Mouse (Mus musculus) left cerebral cortex, postnatal 36 days (tissue): ENCODE measurements at regions not wholly inside any gene's neighbourhood (a gene's known extent, or its start where the extent isn't known, plus 50 kb on each side); places are given as distances from the start of the nearest gene placed in this dataset.

Experiments used
- DNase-seq, 2 experiments: peaks; one replicate each; pipeline ENCODE4 v3.0.0; 2021 to 2022; ENCODE audit warnings: low spot score in 2 of 2, mixed read lengths in 1 of 2
- intact Hi-C: fragments of 180-260 bp; cut with DNase I; formaldehyde crosslinking; loops from one replicate; pipeline ENCODE4 v1.15.1; 2025

DNA sequence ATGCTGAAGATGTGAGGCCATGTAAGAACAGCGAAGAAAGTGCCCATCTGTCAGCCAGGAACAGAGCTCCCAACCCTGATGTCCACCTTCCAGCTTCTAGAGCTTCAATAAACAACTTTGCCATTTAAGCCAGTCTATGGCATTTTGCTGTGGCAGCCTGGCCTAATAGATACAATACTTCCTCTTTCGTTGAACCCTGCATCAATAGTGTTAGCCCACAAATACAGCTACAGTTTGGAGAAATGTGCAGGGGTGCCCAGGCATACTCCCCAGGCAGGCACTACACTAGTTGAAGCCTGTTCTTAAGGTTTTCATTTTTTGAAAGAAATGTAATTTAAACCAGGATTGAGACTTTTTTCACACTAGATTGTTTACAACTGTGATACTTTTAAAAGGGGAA, 199.9 kb upstream of the Rnd3 start:
- intact Hi-C loops = no loop called here
- DNase-seq = no peak

DNA sequence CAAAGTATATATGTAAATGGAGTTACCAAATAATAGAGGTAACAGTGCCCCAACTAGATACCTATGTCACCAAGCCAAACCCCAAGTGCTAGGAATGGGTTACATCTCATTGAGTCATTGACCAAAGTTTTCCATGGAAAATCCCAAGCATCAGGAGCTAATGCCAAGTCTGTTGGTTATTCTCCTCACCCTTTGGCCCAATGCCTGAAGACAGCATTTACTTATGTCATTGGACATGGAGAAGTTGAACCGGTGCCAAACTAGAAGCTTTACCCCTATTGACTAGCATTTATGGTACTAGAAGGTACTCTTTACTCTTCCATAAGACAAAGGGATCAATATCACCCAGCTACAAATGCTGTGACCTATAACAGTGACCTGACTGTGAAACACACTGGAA, 198.2 kb upstream of the Rnd3 start:
- intact Hi-C loops = no loop called here
- no peak for DNase-seq

DNA sequence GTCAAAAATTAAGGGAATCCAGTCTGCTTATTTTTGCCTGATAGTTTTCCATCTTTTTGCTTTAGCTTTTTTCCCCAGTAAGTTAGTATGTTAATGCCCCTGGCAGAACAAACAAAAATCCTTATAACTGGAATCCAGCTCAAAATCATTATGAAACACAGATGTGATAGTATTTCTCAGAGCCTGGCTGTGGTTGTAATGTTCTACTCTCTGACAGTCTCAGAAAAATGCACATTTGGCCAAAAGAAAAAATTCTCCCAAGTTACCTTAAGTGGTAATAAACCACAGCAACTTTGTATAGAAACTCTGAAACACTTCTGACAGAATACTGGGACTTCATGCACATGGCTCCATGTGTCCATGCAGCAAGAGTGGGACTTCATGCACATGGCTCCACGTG, 193.5 kb upstream of the Rnd3 start:
- intact Hi-C loops = no loop called here

DNA sequence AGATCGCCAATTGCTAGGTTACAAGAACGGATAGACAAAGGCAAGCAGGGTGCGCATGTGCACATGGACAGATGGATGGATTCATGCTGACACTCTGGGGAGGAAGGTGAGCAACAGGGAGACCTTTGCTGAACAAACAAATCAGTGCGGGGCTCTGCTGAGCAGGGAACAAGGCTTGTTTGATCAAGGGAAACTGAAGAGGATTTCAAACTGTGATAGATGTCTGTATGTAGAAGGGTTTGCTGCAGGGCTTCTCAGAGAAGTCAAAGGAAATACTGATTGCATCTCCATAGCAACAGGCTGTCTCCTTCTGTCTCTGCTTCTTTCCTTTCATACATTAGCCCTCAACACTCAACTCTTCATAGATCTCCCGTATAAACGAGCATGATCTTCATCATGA, 185.5 kb upstream of the Rnd3 start:
- intact Hi-C loops = no loop called here
- DNase-seq = no peak

More for the DNA sequence above, 193.5 kb upstream of the Rnd3 start:
- no peak for DNase-seq

DNA sequence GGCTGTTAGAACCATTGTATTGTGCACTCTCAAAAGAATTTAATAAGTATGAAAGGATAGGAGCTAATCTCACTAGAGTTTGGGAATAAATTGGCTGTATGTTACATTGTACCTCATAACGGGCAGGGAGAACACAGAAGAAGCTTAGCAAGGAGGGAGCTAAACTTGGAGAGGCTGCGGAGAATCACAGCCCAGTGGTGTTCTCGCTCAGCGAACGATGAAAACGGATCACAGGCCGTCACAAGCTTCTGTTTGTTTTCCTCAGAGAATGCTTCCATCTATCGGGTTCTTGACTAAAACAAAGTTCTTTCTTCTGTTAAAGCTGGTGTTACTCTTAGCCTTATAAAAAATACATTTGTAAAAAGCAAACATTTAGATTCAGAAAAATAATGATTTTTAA, 178.2 kb upstream of the Rnd3 start:
- intact Hi-C loops = no loop called here
- no peak for DNase-seq

DNA sequence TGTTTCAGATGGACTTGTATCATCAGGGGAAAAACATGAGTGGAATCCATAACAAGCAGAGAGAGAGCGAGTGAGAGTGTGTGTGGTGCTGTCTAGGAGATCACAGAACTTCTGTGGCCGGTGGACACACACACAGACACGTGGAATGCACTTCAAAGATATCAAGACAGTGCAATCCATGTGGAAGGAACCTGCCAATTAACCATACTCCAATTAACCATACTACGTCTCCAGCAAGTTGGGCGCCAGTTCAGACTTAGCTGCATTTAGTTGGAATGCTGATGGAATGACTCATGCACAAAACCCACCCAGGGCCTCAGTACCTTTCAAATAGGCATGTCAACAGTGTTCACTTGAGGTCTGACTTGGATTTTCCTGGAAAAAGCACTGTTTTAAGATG, 172.8 kb upstream of the Rnd3 start:
- intact Hi-C loops = no loop called here
- DNase-seq = no peak

DNA sequence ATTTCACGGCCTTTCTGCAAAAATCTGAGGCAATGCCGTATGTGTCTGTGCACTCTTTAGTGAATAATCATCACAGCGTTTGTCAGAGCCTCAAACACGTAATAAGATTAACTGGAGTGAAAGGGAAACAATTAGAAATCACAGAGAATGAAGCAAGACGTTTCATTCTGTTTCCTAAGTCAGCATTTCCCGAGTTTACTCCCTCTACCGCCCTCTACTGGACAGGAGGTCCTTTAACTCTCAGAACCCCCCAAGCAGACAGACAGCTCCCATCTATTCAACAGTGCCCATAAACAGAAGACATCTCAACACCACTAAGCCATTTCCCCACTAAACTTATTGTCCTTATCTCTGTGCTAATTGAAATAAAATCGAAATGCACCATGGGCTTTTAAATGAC, 167.5 kb upstream of the Rnd3 start:
- DNase-seq = no peak
- intact Hi-C loops = no loop called here

DNA sequence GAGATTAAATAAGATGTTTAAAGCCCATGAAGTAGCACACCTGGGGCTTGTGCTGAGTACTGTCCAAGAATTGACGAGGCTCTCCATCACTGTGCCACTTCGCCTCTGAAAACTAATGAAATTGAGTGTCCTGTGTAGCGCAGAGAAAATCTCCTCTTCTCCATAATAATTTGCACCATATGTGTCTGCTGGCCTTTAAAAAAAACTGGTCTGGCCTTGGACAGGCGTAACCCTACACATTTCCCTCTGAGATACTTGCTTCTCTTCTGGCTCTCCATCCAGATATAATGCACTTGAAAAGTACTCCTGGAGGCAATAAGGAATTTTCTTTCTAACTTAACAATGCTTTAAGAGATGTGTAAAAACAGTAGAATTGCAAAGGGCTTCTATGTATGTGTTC, 164.5 kb upstream of the Rnd3 start:
- intact Hi-C loops = no loop called here
- DNase-seq = no peak

DNA sequence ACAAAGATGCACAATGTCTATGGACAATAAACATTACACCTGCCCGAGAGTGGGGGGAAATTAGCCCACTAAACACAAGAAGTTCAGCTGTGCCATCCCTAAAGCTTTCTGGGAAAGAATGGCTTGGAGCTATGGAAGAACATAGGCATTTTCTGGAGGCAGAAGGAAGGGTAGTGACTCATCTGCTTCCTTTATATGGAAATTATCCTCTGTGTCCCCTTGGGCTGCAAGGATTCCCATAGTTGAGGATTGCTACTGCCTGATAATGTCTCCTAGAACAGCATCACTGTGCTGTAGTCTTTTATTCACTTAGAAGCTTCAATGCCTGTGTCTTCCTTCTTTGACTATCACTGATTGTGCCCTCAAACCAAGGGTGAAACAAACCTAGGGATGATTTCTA, 157.3 kb upstream of the Rnd3 start:
- no peak for DNase-seq
- intact Hi-C loops = no loop called here

DNA sequence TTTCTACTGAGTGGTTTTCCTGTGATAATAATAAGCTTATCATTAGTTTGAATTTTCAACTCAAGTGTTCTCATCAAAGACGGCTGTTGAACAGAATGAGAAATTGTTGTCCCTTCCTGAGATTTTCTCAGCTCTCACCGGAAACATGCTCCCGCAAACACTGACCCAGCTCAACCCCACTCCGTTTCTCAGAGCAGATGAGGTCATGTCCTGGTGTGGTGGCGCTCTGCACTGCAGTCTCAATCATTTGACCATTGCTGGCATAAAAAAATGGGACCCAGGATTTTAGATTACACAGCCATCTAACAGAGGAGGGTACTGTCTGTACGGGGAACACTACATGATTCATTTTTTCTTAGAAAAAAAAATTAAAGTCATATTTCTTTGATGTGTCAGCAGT, 156.5 kb upstream of the Rnd3 start:
- intact Hi-C loops = no loop called here
- no peak for DNase-seq

DNA sequence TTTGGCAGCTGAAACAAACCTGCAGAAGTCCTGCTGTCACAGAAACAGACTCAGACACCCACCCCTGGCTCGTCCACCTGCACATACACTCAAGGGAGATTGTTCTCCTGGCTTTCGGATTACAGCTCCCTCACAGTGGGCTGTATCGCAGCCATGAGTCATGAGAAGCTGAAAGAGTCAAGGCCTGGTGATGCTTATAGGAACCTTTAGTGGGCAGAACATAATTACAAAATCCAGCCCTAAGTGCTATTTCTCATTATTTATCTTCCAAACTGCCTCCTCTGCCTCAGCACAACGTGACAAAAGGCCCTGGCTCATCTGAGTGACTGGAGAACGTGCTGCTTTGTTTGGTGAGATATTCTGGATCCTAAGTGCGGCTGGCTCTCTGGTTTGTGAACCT, 155.8 kb upstream of the Rnd3 start:
- DNase-seq = no peak

DNA sequence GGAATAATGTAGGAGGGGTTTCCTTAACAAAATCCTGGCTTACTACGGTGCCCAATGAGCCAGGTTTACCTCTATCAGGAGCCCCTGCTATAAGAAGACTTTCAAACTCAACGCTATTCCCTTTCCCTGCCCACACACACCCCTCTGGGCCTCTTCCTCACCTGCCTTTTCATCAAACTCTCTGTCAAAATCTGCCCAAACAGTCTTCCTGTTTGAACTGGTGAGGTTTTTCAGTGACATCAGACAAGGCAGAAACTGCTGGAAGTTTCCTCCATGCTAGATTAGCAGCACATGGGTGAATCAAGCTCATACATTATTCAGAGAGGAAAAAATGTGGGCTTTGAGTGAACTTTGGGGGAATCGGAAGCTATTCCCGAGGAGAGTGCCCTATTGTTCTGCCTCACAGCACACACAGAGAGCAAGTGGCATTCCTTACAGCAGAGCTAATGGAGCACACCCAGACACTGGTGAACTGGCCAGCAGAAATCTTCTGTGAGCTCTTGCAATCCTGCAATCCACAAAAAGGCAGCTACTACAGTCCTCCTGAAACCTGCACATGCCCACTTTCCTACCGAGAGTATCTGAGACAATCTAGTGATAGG, 141.8 kb upstream of the Rnd3 start:
- intact Hi-C loops = no loop called here
- no peak for DNase-seq

More for the DNA sequence above, 155.8 kb upstream of the Rnd3 start:
- intact Hi-C loops = no loop called here

DNA sequence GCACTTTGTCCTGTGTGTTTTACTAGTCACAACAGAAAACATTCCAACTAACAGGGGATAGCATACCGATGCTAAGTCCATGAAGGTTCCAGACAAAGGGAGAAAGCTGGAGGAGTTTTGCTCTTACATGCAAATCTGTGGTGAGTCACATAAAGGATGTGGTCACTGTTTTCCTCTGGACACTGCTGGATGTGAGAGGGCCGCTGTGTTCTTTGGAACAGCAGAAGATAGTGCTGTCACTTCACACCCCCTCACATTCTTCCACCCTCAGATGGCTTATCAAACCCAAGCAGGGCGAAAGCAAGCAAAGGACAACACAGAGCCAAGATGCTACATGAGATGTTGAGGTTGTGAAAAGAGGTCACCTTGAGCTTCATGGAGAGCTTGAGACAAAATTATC, 139.8 kb upstream of the Rnd3 start:
- DNase-seq = no peak
- intact Hi-C loops = no loop called here

DNA sequence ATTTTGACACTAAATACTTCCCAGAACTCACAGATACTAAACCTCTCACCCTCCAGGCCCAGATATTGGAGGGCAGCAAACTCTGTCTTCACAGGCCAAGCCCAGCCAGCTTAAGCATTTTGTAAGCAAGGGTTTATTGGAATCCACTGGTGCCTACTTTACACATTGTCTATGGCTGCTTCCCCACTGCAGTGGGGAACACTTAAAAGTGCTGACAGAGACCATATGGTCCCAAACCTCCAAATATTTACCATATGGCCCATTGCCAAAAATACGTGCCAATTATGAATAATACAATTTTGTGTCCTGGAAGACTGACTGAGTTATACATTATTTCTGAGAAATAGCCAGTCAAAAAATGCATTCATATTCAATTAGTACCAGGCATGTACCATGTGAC, 136.7 kb upstream of the Rnd3 start:
- intact Hi-C loops = no loop called here
- no peak for DNase-seq

DNA sequence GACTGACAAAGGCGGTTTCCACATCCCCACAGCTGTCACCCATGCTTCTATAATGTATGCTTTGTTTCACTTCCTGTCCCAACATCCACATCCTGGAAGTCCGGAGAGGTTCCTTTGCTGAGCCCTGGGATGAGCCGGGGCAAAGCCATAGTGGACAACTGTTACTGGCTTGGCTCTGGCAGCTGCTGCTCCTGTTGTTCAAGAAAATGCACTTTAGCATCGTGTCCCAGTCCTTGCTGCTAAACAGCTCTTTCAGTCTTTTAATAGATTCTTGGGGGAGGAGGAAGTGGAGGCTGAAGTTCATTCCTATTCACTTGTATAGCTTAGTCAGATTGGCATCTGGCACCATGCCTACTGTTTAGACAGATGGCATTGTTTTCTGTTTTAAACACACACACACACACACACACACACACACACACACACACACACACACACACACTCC, 135.9 kb upstream of the Rnd3 start:
- intact Hi-C loops = no loop called here
- DNase-seq = no peak

DNA sequence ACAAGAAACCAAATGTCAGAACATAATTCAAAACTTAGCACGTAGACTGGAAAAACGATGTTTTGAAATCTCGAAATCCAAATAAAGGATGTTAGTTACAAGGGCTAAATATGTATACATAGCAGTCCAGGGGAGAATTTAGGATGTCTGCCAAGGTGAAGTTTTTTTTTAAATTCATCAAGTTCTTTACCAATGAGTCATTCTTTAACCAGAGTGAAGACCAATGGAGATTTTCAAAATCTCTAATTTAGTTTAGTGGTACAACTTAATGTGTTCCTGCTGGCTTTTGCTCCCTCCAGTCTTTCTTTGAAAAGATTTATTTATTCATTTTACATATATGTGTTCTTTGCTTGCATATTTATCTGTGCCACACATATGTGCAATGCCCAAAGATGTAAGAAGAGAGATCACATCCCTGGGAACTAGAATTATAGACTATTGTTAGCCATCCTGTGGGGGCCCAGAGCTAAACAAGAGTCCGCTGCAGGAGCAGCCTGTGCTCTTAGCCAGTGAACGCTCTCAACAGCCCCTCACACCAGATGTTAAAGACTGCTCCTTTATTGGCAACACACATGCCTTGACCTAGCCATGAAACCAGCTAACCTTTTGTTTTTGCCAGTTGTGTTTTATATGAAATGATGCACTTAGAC, 130.6 kb upstream of the Rnd3 start:
- no peak for DNase-seq
- intact Hi-C loops = no loop called here

DNA sequence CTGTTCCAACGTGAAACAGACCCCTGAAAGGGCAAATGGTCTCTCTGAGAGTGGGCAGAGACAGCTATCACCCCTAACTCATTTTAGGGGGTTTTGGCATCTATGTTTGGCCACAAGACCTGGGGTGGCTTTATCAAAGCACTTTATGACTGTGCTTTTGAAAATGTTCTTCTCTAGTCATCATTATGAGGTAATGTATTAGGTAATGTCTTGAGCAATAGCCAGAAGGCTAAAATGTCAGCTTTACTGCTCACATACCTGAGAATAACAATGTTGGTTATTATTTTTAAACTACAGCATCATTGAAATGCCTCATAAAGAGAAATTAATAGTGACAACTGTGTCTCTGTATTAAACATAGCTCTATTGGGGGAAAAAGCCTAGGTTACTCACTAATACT, 129.9 kb upstream of the Rnd3 start:
- intact Hi-C loops = no loop called here
- DNase-seq = no peak

DNA sequence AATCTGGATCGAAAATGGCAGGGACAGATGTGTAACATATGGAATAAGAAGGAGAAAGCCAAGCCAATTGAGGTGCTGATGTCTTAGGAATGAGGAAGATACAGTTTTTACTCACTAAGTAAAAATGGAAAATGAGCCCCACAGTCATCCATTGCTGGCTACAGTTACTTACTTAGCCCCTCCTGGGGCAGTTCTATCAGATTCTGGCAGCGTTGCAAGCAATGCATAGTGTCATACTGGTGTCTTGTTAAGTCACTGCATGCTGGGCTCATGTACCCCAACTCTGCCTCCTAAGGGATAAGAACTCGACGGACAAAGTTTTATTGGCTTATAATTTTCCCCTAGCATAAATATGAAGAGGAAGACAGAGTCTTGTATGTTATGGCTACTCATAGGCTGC, 129.4 kb upstream of the Rnd3 start:
- intact Hi-C loops = no loop called here
- no peak for DNase-seq

DNA sequence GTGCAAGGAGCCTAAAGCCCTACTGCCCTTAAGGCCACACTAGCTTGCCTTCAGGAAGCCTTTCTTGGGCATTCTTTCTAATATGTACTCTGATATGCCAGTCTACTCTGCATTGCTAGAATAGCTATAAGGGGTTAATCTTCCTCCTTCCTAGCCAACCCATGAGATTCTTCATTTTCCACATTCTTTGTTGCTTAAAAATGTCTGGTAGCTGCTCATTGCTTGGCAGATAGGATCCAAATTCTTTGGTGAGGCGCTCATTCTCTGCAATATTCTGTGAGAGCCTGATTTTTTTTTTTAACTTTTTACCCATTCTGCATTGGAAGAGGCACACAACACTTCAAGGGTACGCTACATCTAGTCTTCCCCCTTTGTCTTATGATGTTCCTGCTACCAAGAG, 127.7 kb upstream of the Rnd3 start:
- DNase-seq = no peak
- intact Hi-C loops = no loop called here

DNA sequence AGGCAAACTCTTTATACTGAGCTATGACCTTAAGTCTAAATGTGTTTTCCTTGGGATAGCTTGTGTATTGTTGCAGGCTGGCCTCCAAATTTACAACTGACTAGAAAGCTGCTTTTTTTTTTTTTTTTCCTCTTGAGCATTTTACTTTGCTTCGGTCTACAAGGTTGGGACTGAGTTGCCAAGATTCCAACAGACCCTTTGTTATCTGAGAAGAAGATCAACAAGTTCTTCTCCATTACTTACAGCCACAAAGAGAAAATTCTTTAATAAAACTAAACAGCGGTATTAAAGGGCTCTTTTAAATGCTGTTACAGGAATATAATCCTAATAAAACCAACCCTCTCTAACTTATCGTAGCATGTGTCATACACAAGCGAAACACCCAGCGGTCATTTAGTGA, 124.4 kb upstream of the Rnd3 start:
- intact Hi-C loops = loop anchor here (2.0 kb wide), 1 partner anchor 14 kb away; no protein-coding TSS in a partner anchor
- no peak for DNase-seq

DNA sequence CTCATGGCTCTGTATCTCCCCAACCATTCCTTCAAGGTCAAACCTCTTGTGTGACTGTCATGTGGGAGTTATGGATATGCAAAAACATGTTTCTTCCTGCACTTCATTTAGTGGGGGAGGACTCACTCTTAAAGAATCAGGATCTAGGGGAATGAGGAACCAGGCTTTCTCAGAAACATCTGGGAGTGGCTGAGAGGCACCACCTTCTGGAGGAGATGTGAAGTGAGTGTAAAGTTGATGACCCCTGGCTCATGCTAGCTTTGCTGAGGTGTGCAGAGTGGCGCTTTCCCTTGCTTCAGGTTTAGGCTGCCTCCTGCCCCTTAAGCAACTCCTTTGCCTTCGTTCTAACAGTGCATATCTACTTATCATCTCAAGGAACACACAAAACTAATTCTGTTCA, 119.6 kb upstream of the Rnd3 start:
- no peak for DNase-seq
- intact Hi-C loops = no loop called here

DNA sequence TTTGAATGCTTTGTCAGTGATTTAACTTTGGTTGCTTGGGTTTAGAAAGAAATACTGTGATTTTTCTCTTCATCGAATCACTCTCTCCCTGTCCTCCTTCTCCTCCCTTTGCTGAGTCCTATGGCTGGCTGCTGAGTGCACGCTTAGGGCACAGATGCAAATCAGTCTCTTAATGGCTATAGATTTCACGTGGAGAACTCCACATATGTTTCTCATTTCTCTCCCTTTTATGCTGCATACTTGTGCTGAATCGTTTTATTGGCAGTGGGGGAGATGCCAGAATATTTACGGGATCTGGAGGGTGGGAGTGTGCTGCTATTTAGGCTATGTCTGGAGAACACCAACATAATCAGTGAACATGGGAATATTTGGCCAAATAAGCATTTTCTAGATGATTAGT, 118.8 kb upstream of the Rnd3 start:
- DNase-seq = no peak
- intact Hi-C loops = no loop called here
